Mouse (Mus musculus): ENCODE measurements around the gene Ctdnep1. TPM values are rescaled to one million over a fixed set of nuclear protein-coding genes. Genes with fewer than 3 reads are reported as not detected.

The Ctdnep1 gene
- polyA plus RNA-seq, 1 experiment from 2014 or later, result 174 TPM

DNA sequence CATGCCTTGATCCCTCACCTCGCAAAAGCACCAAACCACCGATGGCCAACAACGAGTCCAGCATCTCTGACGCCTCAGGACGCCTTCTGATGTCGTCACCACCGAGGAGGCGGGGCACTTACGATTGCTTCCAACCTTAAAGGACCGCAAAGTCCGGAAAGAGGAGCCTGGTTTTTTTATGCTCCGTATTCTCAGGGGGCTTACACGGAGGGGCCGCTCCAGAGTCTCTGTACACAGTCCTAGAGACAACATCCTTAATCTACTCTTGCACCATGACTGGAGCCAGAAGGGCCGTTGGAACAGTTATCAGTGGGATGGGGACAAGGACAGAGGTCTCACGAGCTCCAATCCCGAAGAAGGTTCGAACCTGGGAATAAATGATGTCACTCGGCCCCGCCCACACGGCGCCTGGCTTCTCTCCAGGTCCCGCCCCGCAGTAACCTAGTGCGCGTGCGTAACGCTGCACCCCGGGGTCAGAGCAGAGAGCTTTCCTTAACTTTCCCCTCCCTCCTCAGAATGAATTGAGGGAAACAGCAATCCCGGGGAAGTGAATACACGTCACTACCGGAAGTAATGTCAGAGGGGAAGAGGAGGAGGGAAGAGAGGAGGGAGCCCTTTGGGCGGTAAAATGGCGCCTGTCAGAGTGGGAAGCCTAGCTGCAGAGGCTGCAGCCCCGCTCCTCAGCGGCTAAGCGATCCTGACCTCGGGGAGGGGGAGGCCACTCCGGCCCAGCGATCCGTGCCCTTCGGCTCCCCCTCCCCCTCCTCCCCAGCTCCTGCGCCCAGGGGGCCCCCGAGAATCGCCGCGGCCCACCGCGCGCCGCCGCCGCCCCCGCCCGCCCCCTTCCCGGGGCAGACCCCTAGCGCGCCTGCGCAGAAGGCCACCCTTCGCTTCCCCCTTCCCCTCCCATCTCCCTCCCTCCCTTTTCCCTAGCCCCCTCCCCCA is 488 bp upstream of the Ctdnep1 start:
- DNase-seq (ENCODE audit: low read depth, low spot score) (peak; percentile 96), ATAC-seq (peak; percentile 66)
- in situ Hi-C loops (cut with MboI; ENCODE audit: low pct_unique_long_range_greater_than_20kb), result loop anchor here (25.0 kb wide), 2 partner anchors 568 to 893 kb away; partner anchors contain the start of genes Kdm6b, Per1 and Vamp2
- ChIA-PET CTCF (interaction anchor here (1.3 kb wide), 1 partner anchor 46 kb away, joined by 4 read pairs; no protein-coding TSS in a partner anchor), POLR2A (interaction anchor here (0.9 to 2.2 kb wide), 4 partner anchors 11 to 52 kb away, joined by 3 to 16 read pairs (median 6); partner anchors contain the start of gene Gabarap)
- TF ChIP-seq CTCF (IDR thresholded peaks at IDR 0.05), result no peak
- H3K27me3 ChIP-seq, result no peaks in the 10 kb centered on the region

DNA sequence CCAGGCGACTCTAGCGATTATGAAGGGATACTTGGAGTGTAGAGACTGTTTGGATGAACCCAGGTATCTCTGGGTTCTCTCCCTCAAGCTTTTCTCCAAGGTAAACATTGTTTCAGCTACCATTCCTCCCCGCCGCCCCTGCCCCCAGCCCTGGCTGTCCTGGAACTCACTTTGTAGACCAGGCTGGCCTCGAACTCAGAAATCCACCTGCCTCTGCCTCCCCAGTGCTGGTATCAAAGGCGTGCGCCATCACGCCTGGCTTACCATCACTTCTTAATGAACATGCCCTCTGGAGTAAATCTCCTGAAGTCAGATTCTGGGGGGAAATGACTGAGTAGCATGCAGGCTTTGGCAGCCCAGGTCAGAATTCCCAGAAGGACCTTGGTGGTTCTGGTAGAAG is 1.3 kb downstream of the Ctdnep1 start, which contains the start of gene Elp5:
Elp5 (minus strand) TSS at position 293 of the 400 bp plus-strand sequence.
- POLR2A ChIA-PET, result interaction anchor here (0.6 to 2.2 kb wide), 4 partner anchors 9 to 456 kb away, joined by 3 to 16 read pairs (median 6); partner anchors contain the start of genes Dvl2 and Gabarap
- ATAC-seq (no peak), DNase-seq (ENCODE audit: low read depth, low spot score) (no peak)
- in situ Hi-C loops (cut with MboI; ENCODE audit: low pct_unique_long_range_greater_than_20kb), result loop anchor here (25.0 kb wide), 2 partner anchors 570 to 895 kb away; partner anchors contain the start of genes Kdm6b, Per1 and Vamp2
- H3K27me3 ChIP-seq, result no peaks in the 10 kb centered on the region
- TF ChIP-seq CTCF (IDR thresholded peaks at IDR 0.05), result no peak
- CTCF ChIA-PET, result interaction anchor here (0.9 kb wide), 1 partner anchor 33 kb away, joined by 3 read pairs; no protein-coding TSS in a partner anchor

DNA sequence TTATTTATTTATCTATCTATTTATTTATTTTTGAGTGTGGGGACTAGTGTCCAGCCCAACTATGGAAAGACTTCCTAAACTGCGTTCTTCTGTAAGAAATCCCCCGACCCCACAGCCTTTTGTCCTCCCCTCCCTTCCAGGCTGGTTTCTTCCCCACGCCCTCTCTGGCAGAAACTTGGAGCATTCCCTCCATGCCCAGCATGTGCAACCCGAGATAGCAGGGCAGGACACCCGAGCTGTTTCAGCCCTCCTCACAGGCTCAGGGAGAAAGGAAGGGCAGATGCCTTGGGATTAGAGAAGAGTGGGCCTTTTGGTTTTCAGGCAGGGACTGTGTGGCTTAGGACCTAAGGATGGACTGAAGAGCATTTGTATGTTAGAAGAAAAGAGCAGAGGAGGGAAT is 1.9 kb downstream of the Ctdnep1 start:
- CTCF ChIA-PET, result no interaction called here
- no peaks in the 10 kb centered on the region for H3K27me3 ChIP-seq
- DNase-seq (ENCODE audit: low read depth, low spot score) (no peak), ATAC-seq (no peak)
- in situ Hi-C loops (cut with MboI; ENCODE audit: low pct_unique_long_range_greater_than_20kb), result loop anchor here (25.0 kb wide), 2 partner anchors 571 to 896 kb away; partner anchors contain the start of genes Kdm6b, Per1 and Vamp2
- POLR2A ChIA-PET, result interaction anchor here (1.6 kb wide), 1 partner anchor 14 kb away, joined by 7 read pairs; no protein-coding TSS in a partner anchor
- no peak for TF ChIP-seq CTCF (IDR thresholded peaks at IDR 0.05)

DNA sequence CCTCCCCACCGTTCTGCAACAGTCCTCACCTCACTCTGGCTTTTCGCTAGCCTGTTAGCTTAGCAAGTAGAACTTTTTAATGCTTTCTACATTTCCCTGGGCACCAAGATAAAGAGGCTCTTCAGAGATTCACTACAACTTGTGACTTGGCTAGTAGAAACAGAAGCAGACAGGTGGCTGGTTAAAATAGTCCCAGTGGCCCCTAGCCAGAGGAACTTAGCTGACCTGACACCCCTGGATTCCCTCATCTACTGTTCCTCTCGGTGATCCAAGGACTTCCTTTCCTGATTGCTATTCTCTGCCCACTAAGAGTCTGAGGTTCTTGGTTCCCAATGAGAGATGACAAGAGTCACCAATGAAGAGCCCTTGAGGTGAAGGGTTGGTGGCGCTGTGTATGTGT is 2.4 kb downstream of the Ctdnep1 start:
- in situ Hi-C loops (cut with MboI; ENCODE audit: low pct_unique_long_range_greater_than_20kb), result loop anchor here (25.0 kb wide), 2 partner anchors 571 to 896 kb away; partner anchors contain the start of genes Kdm6b, Per1 and Vamp2
- no peaks in the 10 kb centered on the region for H3K27me3 ChIP-seq
- ChIA-PET CTCF (interaction anchor here (0.7 kb wide), 1 partner anchor 35 kb away, joined by 3 read pairs; no protein-coding TSS in a partner anchor), POLR2A (interaction anchor here (0.6 kb wide), 1 partner anchor 50 kb away, joined by 4 read pairs; no protein-coding TSS in a partner anchor)
- no peak for TF ChIP-seq CTCF (IDR thresholded peaks at IDR 0.05)
- DNase-seq (ENCODE audit: low read depth, low spot score), result no peak
- ATAC-seq, result no peak

DNA sequence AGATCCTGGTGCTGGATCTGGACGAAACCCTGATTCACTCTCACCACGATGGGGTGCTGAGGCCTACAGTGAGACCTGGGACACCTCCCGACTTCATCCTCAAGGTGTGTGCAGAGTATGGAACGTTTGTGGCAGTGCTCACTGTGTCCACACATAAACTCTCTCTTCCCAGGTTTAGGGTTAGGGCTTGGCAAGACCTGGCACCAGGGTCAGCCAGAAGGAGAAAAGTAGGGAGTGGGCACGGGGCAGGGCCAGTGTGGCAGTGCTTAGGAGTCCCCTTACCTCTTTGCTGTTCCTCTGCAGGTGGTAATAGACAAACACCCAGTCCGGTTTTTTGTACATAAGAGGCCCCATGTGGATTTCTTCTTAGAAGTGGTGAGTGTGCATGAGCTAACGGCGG is 3.5 kb downstream of the Ctdnep1 start:
- ChIA-PET POLR2A (no interaction called here), CTCF (no interaction called here)

DNA sequence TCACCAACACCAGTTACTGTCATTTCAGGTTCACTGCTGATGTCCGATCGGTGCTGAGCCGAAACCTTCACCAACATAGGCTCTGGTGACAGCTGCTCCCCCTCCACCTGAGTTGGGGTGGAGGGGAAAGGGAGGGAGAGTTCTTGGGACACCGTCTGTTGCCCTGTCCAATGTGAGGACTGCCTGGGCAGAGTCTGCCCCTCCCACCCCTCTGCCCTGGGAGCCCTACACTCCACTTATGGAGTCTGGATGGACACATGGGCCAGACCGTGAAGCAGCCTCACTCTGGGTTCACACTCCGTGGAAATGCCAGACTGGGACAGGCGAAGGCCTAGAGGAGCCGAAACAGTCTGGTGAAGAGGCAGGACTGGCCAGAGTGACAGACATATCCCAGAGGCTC is 9.0 kb downstream of the Ctdnep1 start:
- POLR2A ChIA-PET, result interaction anchor here (2.6 kb wide), 1 partner anchor 9 kb away, joined by 16 read pairs; the partner anchor contains the start of genes Ctdnep1 and Elp5
- CTCF ChIA-PET, result no interaction called here
- TF ChIP-seq CTCF (IDR thresholded peaks at IDR 0.05), result no peak
- ATAC-seq, result no peak
- no peaks in the 10 kb centered on the region for H3K27me3 ChIP-seq
- in situ Hi-C loops (cut with MboI; ENCODE audit: low pct_unique_long_range_greater_than_20kb), result loop anchor here (25.0 kb wide), 2 partner anchors 578 to 903 kb away; partner anchors contain the start of genes Kdm6b, Per1 and Vamp2
- no peak for DNase-seq (ENCODE audit: low read depth, low spot score)

More for the DNA sequence above, 3.5 kb downstream of the Ctdnep1 start:
- in situ Hi-C loops (cut with MboI; ENCODE audit: low pct_unique_long_range_greater_than_20kb), result loop anchor here (25.0 kb wide), 2 partner anchors 572 to 897 kb away; partner anchors contain the start of genes Kdm6b, Per1 and Vamp2
- no peak for DNase-seq (ENCODE audit: low read depth, low spot score)
- ATAC-seq, result no peak
- no peak for TF ChIP-seq CTCF (IDR thresholded peaks at IDR 0.05)
- H3K27me3 ChIP-seq, result no peaks in the 10 kb centered on the region

GRCm38 (mm10) chr11:69990850-69991691 is 10.1 kb downstream of the Ctdnep1 start, which contains the start of gene Gabarap:
Gabarap (plus strand) TSS chr11:69991143.
- CTCF ChIA-PET, result no interaction called here
- ATAC-seq, result peak; percentile 37

DNA sequence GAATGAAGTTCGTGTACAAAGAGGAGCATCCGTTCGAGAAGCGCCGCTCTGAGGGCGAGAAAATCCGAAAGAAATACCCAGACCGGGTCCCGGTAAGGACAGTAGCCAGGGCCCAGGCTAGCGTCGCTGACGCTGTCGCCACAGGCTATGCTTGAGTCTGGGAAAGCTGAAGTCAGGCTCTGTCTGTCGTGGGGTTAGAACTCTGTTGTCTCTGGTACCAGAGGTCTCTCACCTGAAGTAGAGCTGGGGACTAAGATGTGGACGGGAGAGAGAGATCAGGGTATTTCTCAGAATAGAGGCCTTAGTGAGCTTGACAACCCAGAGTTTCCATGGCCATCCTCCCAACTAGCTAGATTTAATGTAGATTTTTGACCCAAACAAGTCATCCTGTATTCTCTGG is 10.8 kb downstream of the Ctdnep1 start:
- CTCF ChIA-PET, result no interaction called here
- POLR2A ChIA-PET, result interaction anchor here (0.6 to 2.6 kb wide), 2 partner anchors 10 to 28 kb away, joined by 3 to 16 read pairs; partner anchors contain the start of genes Ctdnep1 and Elp5
- ATAC-seq, result no peak

More at GRCm38 (mm10) chr11:69990850-69991691, 10.1 kb downstream of the Ctdnep1 start, which contains the start of gene Gabarap:
- in situ Hi-C loops (cut with MboI; ENCODE audit: low pct_unique_long_range_greater_than_20kb), result loop anchor here (25.0 kb wide), 2 partner anchors 579 to 904 kb away; partner anchors contain the start of genes Kdm6b, Per1 and Vamp2
- no peak for TF ChIP-seq CTCF (IDR thresholded peaks at IDR 0.05)
- POLR2A ChIA-PET, result interaction anchor here (2.6 kb wide), 1 partner anchor 10 kb away, joined by 16 read pairs; the partner anchor contains the start of genes Ctdnep1 and Elp5
- DNase-seq (ENCODE audit: low read depth, low spot score), result peak; percentile 93
- no peaks in the 10 kb centered on the region for H3K27me3 ChIP-seq

GRCm38 (mm10) chr11:69992396-69992795 is 11.4 kb downstream of the Ctdnep1 start:
- no peak for TF ChIP-seq CTCF (IDR thresholded peaks at IDR 0.05)

More for the DNA sequence above, 10.8 kb downstream of the Ctdnep1 start:
- no peak for DNase-seq (ENCODE audit: low read depth, low spot score)
- no peaks in the 10 kb centered on the region for H3K27me3 ChIP-seq
- TF ChIP-seq CTCF (IDR thresholded peaks at IDR 0.05), result no peak
- in situ Hi-C loops (cut with MboI; ENCODE audit: low pct_unique_long_range_greater_than_20kb), result loop anchor here (25.0 kb wide), 2 partner anchors 579 to 904 kb away; partner anchors contain the start of genes Kdm6b, Per1 and Vamp2

More at GRCm38 (mm10) chr11:69992396-69992795, 11.4 kb downstream of the Ctdnep1 start:
- ChIA-PET POLR2A (interaction anchor here (0.6 to 2.6 kb wide), 2 partner anchors 11 to 27 kb away, joined by 3 to 16 read pairs; partner anchors contain the start of genes Ctdnep1 and Elp5), CTCF (no interaction called here)
- ATAC-seq (no peak), DNase-seq (ENCODE audit: low read depth, low spot score) (no peak)
- in situ Hi-C loops (cut with MboI; ENCODE audit: low pct_unique_long_range_greater_than_20kb), result loop anchor here (25.0 kb wide), 2 partner anchors 580 to 905 kb away; partner anchors contain the start of genes Kdm6b, Per1 and Vamp2
- H3K27me3 ChIP-seq, result no peaks in the 10 kb centered on the region

Data from Patski (cell line).